Mouse (Mus musculus): ENCODE results near the gene Ddx41. TPM values are rescaled to one million over a fixed set of nuclear protein-coding genes. Genes with fewer than 3 reads are reported as not detected.
A peak's percentile ranks its signal among the peaks of the same experiment; 100 is the strongest.

Ddx41 gene
- polyA plus RNA-seq, 1 experiment from 2014 or later, result 51.6 TPM

DNA sequence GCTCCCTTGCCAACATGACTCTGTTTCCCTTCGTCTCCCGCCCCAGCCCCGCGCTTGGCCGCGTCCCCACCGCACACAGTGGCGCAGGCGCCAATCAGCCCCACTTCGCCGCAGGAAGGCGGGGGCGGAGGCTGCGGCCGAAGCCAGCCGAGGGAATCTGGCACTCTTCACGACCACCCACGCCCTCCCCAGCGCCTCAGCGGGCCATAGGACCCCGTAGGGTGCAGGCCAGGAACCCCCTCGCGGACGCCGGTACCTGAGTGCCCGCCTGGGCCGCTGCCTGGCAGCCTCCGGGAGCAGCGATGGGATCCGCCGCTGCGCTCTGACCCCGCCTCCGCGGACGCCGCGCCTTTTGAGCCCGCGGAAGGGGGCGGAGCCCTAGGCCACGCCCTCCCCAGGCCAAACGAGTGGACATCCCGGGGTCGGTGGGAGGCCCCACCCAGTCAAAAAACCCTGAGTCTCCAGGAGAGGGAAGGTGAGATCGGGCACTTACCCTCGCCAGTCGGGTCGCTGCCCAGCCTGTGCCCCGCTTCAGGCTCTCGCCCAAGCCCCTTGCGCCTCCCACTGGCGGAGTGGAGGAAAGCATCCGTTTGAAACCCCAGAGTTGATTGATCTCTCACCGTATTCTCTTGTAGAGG lies 23.2 kb downstream of the Ddx41 start, which contains the start of gene Pdlim7:
Pdlim7 (minus strand) TSS at position 566 of the 638 bp plus-strand sequence.
- Histone ChIP-seq H3K9me3 (no peaks in the 10 kb centered on the region), H3K4me1 (replicated peaks) (peaks cover 29% of the 10 kb centered on the region), H3K4me2 (peak within 1 kb of the TSS; percentile 96), H3K36me3 (peaks cover 23% of the 10 kb centered on the region), H3K9ac (peak within 1 kb of the TSS; percentile 86), H3K27me3 (peaks cover 7% of the 10 kb centered on the region; the same call in 1 of the 2 replicates), H3K27ac (replicated peaks) (peak within 1 kb of the TSS; percentile 67), H3K4me3 (peak within 1 kb of the TSS; percentile 72)
- peak; percentile 77 for ATAC-seq (ENCODE audit: low read depth)
- under 1% methylated on average over 55 of the region's 55 CpGs for WGBS

DNA sequence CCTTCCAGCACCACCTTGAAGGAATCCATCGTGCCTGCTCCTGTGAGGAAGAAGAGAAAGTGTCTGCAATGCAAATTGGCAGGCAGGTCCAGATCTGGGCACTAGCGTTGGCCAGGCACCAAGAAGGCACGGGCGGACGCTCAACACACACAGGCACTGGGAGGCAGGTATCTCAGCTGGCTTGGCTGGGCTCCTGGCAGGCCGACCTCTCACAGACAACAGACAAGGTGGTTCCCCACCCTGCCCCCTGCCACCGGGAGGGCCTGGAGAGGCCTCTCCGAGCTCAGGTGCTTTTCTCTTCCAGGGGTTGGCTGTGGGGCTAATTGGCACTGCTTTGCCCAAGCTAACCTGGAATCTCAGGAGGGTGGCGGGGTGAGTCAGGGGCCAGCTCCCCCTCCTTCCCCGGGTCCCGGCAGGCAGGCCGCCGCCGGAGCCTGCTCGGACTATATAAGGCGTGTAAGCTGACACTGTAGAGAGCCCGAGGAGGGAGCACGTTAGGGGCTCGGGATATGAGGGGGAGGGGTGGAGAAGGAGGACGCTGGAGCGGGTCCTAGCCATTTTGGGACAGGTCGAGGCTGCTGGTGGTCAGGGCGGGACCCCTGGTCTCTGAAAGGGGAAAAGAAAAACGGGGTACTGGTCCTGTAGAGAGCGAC lies 24.0 kb downstream of the Ddx41 start:
- 4% methylated on average over 25 of the region's 25 CpGs for WGBS
- H3K27ac ChIP-seq (replicated peaks), result peak overlapping the region; percentile 67
- peak; percentile 62 for ATAC-seq (ENCODE audit: low read depth)
- H3K4me1 ChIP-seq (replicated peaks), result peaks cover 29% of the 10 kb centered on the region
- peak overlapping the region; percentile 96 for H3K4me2 ChIP-seq
- H3K27me3 ChIP-seq, result peaks cover 7% of the 10 kb centered on the region; the same call in 1 of the 2 replicates
- no peaks in the 10 kb centered on the region for H3K9me3 ChIP-seq
- H3K36me3 ChIP-seq, result peaks cover 31% of the 10 kb centered on the region
- H3K4me3 ChIP-seq, result peak overlapping the region; percentile 72
- H3K9ac ChIP-seq, result peak overlapping the region; percentile 86

DNA sequence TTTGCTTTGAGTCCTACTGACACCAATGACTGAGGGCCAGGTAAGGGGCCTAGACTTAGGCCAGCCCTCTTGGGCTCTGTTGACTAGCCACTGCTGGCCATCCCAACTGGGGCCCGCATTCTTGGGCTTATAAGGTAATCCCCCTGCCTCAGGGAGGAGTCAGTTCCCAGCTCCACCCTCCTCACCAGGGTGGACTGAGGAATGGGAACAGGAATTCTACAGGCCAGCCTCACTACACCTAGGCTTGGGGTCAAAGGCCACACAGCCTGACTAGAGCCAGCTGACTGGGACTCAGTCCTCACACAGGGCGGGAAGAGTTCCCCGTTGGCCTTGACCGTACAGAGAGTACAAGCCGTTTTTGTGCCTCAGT lies 25.0 kb downstream of the Ddx41 start:
- ATAC-seq (ENCODE audit: low read depth), result no peak
- no peaks in the 10 kb centered on the region for H3K9me3 ChIP-seq
- peak overlapping the region; percentile 83 for H3K27ac ChIP-seq (replicated peaks)
- peak overlapping the region; percentile 96 for H3K4me2 ChIP-seq
- peaks cover 29% of the 10 kb centered on the region for H3K4me1 ChIP-seq (replicated peaks)
- H3K4me3 ChIP-seq, result peak overlapping the region; percentile 72
- peak overlapping the region; percentile 86 for H3K9ac ChIP-seq
- peaks cover 41% of the 10 kb centered on the region for H3K36me3 ChIP-seq
- peaks cover 7% of the 10 kb centered on the region; the same call in 1 of the 2 replicates for H3K27me3 ChIP-seq
- WGBS, result 45% methylated on average over 5 of the region's 5 CpGs

DNA sequence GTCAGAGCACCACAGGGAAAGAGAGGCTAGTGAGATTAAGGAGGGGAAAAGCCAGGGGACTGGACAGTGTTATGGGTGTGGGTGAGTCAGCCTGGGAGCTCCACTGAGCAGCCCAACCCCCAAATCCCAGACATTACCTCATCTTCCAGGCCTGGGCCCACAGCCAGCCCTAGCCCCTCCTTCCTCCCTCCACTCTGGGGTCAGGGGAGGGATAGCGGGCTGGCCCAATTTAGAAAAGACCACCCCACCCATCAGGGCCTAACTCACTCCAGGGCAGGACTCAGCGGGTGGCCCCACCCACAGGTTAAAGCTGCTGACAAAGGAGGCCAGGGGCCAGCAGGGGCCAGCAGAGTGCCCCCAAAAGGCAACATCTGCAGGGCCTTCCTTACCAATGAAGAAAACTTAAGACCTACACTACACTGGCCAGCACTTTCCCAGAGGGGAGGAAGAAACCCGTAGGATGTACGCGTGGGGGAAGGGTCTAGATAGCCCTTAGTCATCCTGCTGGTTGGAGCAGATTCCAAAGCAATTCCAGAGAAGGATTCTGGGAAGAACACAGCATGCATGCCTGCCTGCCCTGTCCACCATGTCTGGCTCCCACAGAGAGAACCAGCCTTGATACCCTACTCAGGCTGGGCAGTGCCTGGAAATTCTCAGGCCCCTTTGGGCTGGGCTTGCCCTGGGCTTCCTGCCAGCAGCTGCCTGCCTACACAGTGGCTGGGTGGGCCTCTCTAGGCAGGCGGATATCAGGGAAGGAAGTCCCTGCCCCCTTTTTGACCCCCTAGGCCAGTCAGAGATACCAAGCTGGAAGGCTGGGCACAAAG lies 25.6 kb downstream of the Ddx41 start:
- peak; percentile 45 for ATAC-seq (ENCODE audit: low read depth)
- H3K4me1 ChIP-seq (replicated peaks), result peaks cover 29% of the 10 kb centered on the region

DNA sequence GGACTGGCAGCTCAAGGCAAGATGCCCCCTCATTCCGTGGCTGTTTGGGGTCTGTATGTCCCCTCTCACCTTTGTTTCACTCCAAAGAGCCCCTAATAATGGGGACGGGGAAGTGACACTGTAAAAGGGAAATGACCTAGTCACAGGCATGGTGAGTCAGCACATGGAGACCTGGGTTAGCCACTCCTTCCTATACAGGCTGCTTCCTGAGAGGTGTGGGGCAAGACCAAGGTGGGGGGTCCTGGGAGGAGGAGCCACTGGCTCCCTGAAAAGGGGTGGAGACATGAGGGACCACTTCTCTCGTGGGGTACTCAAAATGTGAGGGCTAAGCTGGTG lies 26.2 kb downstream of the Ddx41 start:
- peak overlapping the region; percentile 83 for H3K27ac ChIP-seq (replicated peaks)
- peaks cover 29% of the 10 kb centered on the region for H3K4me1 ChIP-seq (replicated peaks)
- H3K9ac ChIP-seq, result 0 out of 2 replicates have a peak overlapping the region, but pooled peaks have one; percentile 36
- whole genome bisulfite sequencing, result 24% methylated on average over 3 of the region's 3 CpGs
- no peak for ATAC-seq (ENCODE audit: low read depth)
- H3K9me3 ChIP-seq, result no peaks in the 10 kb centered on the region
- H3K27me3 ChIP-seq, result peaks cover 7% of the 10 kb centered on the region; the same call in 1 of the 2 replicates
- H3K4me2 ChIP-seq, result peak overlapping the region; percentile 96
- H3K36me3 ChIP-seq, result peaks cover 53% of the 10 kb centered on the region
- H3K4me3 ChIP-seq, result 0 out of 2 replicates have a peak overlapping the region, but pooled peaks have one; percentile 72

More for the DNA sequence above, 25.6 kb downstream of the Ddx41 start:
- peaks cover 47% of the 10 kb centered on the region for H3K36me3 ChIP-seq
- H3K9me3 ChIP-seq, result no peaks in the 10 kb centered on the region
- WGBS, result 13% methylated on average over 6 of the region's 6 CpGs
- peak overlapping the region; percentile 72 for H3K4me3 ChIP-seq
- peaks cover 7% of the 10 kb centered on the region; the same call in 1 of the 2 replicates for H3K27me3 ChIP-seq
- H3K27ac ChIP-seq (replicated peaks), result peak overlapping the region; percentile 83
- peak overlapping the region; percentile 96 for H3K4me2 ChIP-seq
- peak overlapping the region; percentile 86 for H3K9ac ChIP-seq

DNA sequence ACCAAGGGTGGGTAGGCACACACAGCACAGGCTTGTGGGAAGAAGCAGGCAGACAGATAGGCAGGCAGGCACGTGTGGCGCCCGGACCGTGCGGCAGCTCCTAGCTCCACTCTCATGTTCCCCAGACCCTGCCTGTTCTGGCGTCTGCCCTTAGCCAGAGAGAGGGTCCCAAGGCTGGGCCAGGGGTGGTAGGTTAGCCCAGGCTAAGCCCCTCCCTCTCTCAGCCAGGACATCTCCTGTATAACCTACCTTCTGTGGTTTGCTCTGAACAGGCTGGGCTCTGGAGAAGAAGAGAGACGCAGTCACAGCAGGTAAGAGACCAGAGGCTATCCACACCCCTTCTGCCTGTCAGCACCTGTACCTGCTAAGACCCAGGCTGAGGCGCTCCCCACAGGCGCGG lies 27.9 kb downstream of the Ddx41 start:
- no peaks in the 10 kb centered on the region for H3K9me3 ChIP-seq
- H3K27me3 ChIP-seq, result no peaks in the 10 kb centered on the region
- H3K4me3 ChIP-seq, result no peak overlapping the region
- H3K4me2 ChIP-seq, result no peak overlapping the region
- ATAC-seq (ENCODE audit: low read depth), result no peak
- H3K9ac ChIP-seq, result no peak overlapping the region
- peaks cover 70% of the 10 kb centered on the region for H3K36me3 ChIP-seq
- WGBS, result 86% methylated on average over 10 of the region's 10 CpGs
- H3K27ac ChIP-seq (replicated peaks), result no peak overlapping the region
- peaks cover 29% of the 10 kb centered on the region for H3K4me1 ChIP-seq (replicated peaks)

DNA sequence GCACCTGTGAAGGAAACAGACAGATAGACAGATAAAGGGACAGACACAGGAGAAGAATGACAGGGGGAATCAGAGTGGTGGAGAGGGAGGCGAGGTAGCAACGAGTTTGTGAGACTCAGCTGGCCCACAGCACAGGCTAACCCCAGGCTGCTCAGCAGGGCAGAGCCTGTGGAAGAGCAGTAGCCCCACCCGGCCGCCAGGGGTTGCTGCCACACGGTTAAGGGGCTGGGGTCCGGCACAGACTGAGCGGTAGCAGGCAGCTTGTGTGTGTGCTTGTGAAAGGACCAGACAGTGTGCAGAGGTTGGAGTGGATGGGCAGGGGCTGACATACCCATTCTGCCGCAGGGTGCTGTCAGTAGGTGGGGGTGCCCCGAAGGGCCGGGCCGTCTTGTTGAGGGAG lies 28.6 kb downstream of the Ddx41 start:
- WGBS, result 65% methylated on average over 11 of the region's 11 CpGs
- H3K9me3 ChIP-seq, result no peaks in the 10 kb centered on the region
- ATAC-seq (ENCODE audit: low read depth), result no peak
- H3K36me3 ChIP-seq, result peaks cover 77% of the 10 kb centered on the region
- H3K9ac ChIP-seq, result 0 out of 2 replicates have a peak overlapping the region, but pooled peaks have one; percentile 26
- no peak overlapping the region for H3K4me3 ChIP-seq
- no peak overlapping the region for H3K27ac ChIP-seq (replicated peaks)
- H3K27me3 ChIP-seq, result no peaks in the 10 kb centered on the region
- H3K4me2 ChIP-seq, result no peak overlapping the region
- peaks cover 29% of the 10 kb centered on the region for H3K4me1 ChIP-seq (replicated peaks)

DNA sequence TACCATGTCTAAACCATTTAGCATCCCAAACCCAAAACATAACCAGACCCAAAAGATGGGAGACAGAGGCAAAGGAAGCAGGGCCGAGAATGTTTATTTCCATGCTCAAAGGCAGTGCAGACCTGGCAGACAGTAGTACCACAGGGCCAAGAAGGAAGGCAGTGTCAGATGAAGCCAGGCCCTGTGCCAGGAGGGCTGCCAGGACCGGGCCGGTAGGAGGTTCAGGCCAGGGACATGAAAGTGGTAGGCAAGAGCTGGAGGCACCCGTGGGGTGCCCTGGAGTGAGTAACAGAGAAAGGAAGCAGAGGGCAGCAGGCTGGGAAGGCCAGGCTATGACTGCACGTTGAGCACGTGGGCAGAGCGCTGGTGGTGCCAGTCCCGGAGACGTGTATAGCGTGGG lies 29.8 kb downstream of the Ddx41 start:
- H3K9me3 ChIP-seq, result no peaks in the 10 kb centered on the region
- no peak overlapping the region for H3K4me3 ChIP-seq
- no peak overlapping the region for H3K27ac ChIP-seq (replicated peaks)
- no peak for ATAC-seq (ENCODE audit: low read depth)
- 91% methylated on average over 10 of the region's 10 CpGs for whole genome bisulfite sequencing
- H3K36me3 ChIP-seq, result peaks cover 89% of the 10 kb centered on the region
- H3K4me2 ChIP-seq, result no peak overlapping the region
- no peaks in the 10 kb centered on the region for H3K27me3 ChIP-seq
- peaks cover 20% of the 10 kb centered on the region for H3K4me1 ChIP-seq (replicated peaks)
- H3K9ac ChIP-seq, result no peak overlapping the region

DNA sequence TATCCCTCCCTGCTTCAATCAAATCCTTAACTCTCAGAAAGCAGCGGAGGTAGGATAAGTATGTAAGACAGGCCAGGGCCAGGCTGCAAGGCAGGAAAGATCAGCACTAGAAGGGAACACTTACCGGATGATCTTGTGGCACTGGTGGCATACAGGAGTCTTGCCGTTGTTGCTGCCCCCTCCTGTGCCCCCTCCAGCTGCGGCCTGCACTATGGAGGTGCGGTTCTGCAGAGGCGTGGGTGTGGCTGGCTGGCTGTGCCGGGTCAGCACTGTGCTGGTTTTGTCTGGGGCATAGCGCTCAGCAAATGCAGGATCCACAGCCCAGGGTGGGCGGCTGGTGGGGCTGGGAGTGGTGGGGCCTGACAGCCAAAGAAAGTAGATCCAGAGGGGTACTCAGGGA lies 30.6 kb downstream of the Ddx41 start:
- Histone ChIP-seq H3K4me1 (replicated peaks) (peaks cover 11% of the 10 kb centered on the region), H3K9ac (no peak overlapping the region), H3K27ac (replicated peaks) (no peak overlapping the region), H3K36me3 (peaks cover 94% of the 10 kb centered on the region), H3K4me3 (no peak overlapping the region), H3K4me2 (no peak overlapping the region), H3K27me3 (no peaks in the 10 kb centered on the region), H3K9me3 (no peaks in the 10 kb centered on the region)
- 93% methylated on average over 9 of the region's 9 CpGs for WGBS
- ATAC-seq (ENCODE audit: low read depth), result no peak

DNA sequence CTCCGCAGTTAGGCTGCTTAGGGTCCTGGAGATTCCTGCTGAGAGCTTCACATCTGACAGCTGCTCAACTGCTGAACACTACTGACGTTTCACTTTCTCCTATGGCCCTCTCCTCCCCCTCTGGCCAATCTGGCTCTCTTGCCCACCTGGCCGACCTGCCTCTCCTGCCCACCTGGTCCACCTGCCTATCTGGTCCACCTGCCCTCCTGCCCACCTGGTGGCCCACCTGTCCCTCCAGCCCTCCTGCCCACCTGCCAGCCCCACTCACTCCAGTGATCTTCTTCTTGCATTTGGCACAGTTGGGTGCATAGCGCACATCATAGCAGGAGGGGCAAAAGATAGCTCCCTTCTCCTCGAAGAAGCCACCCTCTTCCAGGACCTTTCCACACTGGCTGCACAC lies 32.1 kb downstream of the Ddx41 start:
- no peak for ATAC-seq (ENCODE audit: low read depth)
- no peaks in the 10 kb centered on the region for H3K9me3 ChIP-seq
- no peak overlapping the region for H3K9ac ChIP-seq
- no peaks in the 10 kb centered on the region for H3K27me3 ChIP-seq
- no peak overlapping the region for H3K27ac ChIP-seq (replicated peaks)
- 83% methylated on average over 5 of the region's 5 CpGs for WGBS
- peaks cover 92% of the 10 kb centered on the region for H3K36me3 ChIP-seq
- H3K4me2 ChIP-seq, result no peak overlapping the region
- no peaks in the 10 kb centered on the region for H3K4me1 ChIP-seq (replicated peaks)
- no peak overlapping the region for H3K4me3 ChIP-seq

DNA sequence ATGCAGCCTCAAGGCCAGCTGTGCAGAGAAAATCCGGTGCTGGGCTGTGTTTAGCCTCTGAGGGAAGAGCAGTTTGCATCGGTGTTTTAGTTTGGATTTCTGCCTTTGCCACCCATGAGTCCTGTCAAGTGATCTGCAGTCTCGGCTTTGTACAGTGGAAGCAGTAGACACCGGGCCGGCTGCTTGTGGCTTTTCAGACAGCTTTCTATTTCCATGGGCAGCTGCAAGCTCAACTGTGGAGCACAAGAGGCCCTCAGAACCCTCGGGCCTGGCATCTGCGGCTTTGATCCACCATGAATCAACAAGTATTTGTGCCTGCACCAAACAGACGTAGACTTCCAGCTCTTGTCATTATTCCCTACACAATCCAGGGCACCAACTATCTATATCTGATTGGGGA lies 34.1 kb downstream of the Ddx41 start:
- Histone ChIP-seq H3K27ac (replicated peaks) (no peak overlapping the region), H3K4me3 (no peak overlapping the region), H3K4me1 (replicated peaks) (peaks cover 7% of the 10 kb centered on the region; the same call in 1 of the 2 replicates), H3K27me3 (no peaks in the 10 kb centered on the region), H3K9ac (no peak overlapping the region), H3K4me2 (no peak overlapping the region), H3K9me3 (no peaks in the 10 kb centered on the region), H3K36me3 (peaks cover 86% of the 10 kb centered on the region)
- WGBS, result 86% methylated on average over 8 of the region's 8 CpGs
- no peak for ATAC-seq (ENCODE audit: low read depth)

DNA sequence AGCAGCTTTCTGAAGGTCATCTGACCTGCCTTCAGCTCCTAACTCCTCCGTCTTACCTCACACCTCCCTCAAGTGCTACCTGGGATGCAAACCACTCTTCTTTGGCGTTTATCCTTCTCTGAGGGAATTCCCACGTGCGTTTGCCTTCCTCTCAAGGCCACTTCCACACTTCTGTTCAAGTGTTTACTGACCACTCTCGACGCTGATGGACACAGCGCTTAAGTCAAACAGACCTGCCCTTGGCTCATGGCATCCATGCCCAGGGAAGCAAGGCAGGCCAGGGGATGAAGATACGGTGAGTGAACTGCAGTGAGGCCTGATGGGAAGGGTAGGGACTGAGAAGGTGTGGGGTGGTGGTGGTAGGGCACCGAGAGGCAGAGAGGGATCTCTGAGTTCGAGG lies 35.9 kb downstream of the Ddx41 start:
- H3K9me3 ChIP-seq, result no peaks in the 10 kb centered on the region
- H3K27ac ChIP-seq (replicated peaks), result no peak overlapping the region
- H3K4me3 ChIP-seq, result no peak overlapping the region
- ATAC-seq (ENCODE audit: low read depth), result no peak
- WGBS, result 86% methylated on average over 10 of the region's 10 CpGs
- peaks cover 19% of the 10 kb centered on the region for H3K4me1 ChIP-seq (replicated peaks)
- H3K9ac ChIP-seq, result no peak overlapping the region
- peaks cover 68% of the 10 kb centered on the region for H3K36me3 ChIP-seq
- no peaks in the 10 kb centered on the region for H3K27me3 ChIP-seq
- no peak overlapping the region for H3K4me2 ChIP-seq
